Mouse (Mus musculus): ENCODE results near the gene Slc1a7.

Gene Slc1a7

DNA sequence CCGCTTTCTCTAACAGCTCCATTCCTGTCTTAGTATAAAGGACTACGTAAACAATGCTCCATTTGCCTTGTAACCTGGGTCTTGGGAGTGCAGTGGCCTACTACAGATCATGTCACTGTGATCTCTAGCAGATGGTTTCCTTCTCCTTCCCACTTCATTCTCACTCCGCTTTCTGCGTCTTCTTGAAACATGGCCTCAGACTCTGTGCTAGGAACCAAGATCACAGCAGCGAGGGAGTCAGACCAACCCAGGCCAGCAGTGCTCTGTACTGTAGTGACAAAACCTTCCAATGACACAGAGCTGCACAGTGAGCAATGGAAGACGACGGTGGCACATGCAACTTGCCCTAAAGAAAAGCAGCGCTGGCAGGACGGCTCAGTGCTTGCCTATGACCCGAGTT, 87.7 kb downstream of the Slc1a7 start:
- no peak for DNase-seq (ENCODE audit: low spot score)

DNA sequence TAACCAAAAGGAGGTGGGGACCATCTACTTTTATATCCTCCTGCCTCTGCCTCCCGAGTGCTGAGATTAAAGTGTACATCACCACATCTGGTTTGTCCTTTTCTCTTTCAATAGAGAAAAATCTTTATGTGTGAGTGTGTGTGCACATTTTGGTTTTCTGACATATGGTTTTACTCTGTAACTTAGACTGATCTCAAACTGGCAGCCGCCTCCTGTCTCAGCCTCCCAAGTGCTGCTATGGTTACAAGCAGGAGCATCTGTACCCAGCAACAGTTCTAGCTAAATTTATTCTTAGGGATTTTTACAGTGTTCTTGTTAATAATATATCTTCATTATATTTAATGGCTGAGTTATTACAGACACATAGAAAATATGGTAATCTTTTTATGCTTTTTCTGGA, 89.1 kb downstream of the Slc1a7 start:
- no peak for DNase-seq (ENCODE audit: low spot score)

DNA sequence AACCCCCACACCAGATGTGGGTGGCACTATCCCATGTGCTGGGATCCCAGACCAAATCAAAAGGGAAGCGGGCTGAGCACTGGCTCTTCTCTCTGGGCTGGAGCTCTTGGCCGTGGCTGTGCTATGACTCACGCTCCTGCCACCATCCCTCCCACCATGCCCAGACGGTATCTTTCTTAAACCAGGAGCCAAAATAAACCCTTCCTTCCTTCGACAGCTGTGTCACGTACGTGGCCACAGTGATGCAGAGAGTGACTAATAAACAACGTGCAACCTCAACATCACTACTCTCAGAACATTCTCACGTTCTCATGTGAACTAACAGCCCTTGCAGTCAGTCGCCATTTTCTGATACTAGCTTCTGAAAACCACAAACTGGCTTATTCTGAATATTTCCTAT, 90.0 kb downstream of the Slc1a7 start:
- DNase-seq (ENCODE audit: low spot score): no peak

DNA sequence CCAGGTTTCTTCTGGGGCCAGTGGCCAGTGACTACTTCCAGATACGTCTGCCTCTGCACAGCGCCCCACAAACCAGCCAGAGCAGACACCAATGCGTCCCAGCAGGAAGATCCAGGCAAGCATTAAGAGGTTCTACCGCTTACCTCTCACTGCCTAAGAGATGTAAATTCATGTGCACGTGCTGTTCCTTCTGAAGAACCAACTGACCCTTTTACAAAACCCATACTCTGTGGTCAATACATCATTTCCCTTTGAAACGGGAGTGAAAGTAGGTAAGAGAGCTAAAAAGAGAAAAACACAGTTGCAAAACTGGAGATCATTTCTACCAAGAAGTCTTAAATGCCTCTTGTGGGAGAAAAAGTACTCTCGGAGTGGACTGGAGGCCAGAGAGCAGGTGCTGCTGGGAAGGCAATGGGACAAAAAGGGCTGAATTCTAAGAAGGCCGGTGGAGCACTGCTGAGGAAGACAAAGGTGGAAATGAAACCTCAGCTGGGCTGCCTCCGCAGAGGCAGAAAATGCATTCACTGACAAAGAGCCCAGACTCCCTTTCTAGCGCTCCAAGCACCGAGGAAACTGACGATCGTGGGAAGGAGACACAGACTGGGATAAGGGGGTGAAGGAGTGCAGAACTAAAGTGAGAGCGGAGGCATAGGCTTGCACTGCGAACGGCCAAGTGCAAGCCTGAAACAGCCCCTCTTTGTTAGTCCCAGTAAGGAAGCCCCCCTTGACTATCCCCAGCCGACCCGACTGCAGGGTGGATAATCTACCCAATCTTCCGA, 91.7 kb downstream of the Slc1a7 start:
- no peak for DNase-seq (ENCODE audit: low spot score)

DNA sequence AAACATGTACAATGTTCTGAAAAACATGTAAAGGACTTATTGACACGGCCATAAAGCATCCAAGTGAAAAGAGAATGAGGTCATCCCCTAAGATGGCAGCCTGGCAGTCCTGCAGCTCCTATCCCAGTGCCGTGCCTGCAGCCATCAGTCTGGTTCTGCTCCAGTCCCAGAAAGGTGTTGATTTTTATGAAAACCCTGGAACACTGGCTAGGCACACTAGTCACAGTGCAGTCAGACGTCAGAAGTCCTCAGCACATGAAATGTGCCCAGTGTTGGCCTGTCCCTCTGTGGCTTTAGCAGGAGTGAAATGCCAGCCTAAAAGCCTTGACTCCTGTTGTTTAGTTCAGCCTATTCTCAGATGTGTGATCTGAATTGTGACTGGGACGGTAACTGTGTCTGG, 92.6 kb downstream of the Slc1a7 start:
- no peak for DNase-seq (ENCODE audit: low spot score)

DNA sequence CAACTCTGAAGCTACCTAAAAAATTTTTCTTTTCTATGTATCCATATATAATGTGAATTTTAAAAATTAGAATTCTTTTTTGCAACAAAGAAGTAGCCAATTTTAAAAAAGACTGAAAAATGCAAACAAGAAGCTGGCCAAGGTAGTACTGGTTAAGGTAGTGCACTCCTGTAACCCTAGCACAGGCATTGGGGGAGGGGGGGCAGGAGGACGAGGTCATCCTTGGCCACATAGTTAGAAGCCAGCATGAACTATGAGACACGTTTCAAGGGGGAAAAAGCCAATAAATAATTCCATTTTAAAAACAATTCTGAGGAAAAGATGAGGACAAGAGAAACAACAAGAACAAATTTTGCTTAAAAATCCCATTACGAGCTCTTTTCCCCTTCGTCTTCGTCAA, 94.4 kb downstream of the Slc1a7 start:
- no peak for DNase-seq (ENCODE audit: low spot score)

Data from ovary, postnatal 14 days (tissue).